Mouse (Mus musculus) MEL (cell line): Measurements from ENCODE around the gene A330070K13Rik. TPM values are rescaled to one million over a fixed set of nuclear protein-coding genes. Genes with fewer than 3 reads are reported as not detected.

Experiments used
- DNase-seq: peaks from one replicate; pipeline ENCODE4 v3.0.0; 2011; ENCODE audit warnings: low read depth, low spot score
- H3K27ac ChIP-seq: 2 replicates; pipeline ENCODE4 v1.5.1; 2012; ENCODE audit warnings: low read depth, mild to moderate bottlenecking, control low read depth, low read length, moderate library complexity; ENCODE audit not compliant: control insufficient read depth
- H3K27me3 ChIP-seq, 2 experiments: fragments of 150-350 bp in 1 of 2; sonication (generic) in 1 of 2; 2 replicates each; pipeline ENCODE4 v1.6.1; 2012; ENCODE audit warnings: low read length in 2 of 2, mild to moderate bottlenecking in 2 of 2, improper control_type of control experiment in 1 of 2, moderate library complexity in 1 of 2; ENCODE audit not compliant: insufficient read depth in 2 of 2, control insufficient read depth in 1 of 2
- H3K36me3 ChIP-seq, 2 experiments: 2 replicates each; pipeline ENCODE4 v1.6.1; 2012 to 2014; ENCODE audit warnings: low read length in 2 of 2, improper control_type of control experiment in 1 of 2, inconsistent platforms in 1 of 2, mild to moderate bottlenecking in 1 of 2; ENCODE audit not compliant: insufficient read depth in 2 of 2, control insufficient read depth in 1 of 2
- H3K4me1 ChIP-seq, 2 experiments: fragments of 150-350 bp in 1 of 2; sonication (generic) in 1 of 2; 2 replicates each; pipeline ENCODE4 v1.6.1; 2012; ENCODE audit warnings: low read length in 2 of 2, improper control_type of control experiment in 1 of 2, mild to moderate bottlenecking in 1 of 2; ENCODE audit not compliant: insufficient read depth in 2 of 2, control insufficient read depth in 1 of 2
- H3K4me3 ChIP-seq, 2 experiments: fragments of 150-350 bp in 1 of 2; sonication (generic) in 1 of 2; 2 replicates each; pipeline ENCODE4 v1.5.1; 2012; ENCODE audit warnings: low read depth in 2 of 2, low read length in 2 of 2, mild to moderate bottlenecking in 2 of 2, moderate library complexity in 2 of 2, control low read depth in 1 of 2, improper control_type of control experiment in 1 of 2; ENCODE audit not compliant: control insufficient read depth in 1 of 2, insufficient read depth in 1 of 2
- H3K79me2 ChIP-seq: 2 replicates; pipeline ENCODE4 v1.6.1; 2012; ENCODE audit warnings: mild to moderate bottlenecking, low read length, moderate library complexity; ENCODE audit not compliant: control insufficient read depth, poor library complexity, insufficient read depth
- H3K9ac ChIP-seq: 2 replicates; pipeline ENCODE4 v1.6.1; 2012; ENCODE audit warnings: low read depth, mild to moderate bottlenecking, control low read depth, low read length, moderate library complexity; ENCODE audit not compliant: control insufficient read depth, poor library complexity, severe bottlenecking
- H3K9me3 ChIP-seq: fragments of 150-350 bp; sonication (generic); replicated peaks from 2 replicates; pipeline ENCODE4 v1.6.1; 2012; ENCODE audit warnings: mild to moderate bottlenecking, low read length, improper control_type of control experiment, moderate library complexity; ENCODE audit not compliant: insufficient read depth
- BHLHE40 ChIP-seq: IDR thresholded peaks from 2 replicates; pipeline ENCODE4 v1.6.1; 2012; ENCODE audit warnings: low read depth, mild to moderate bottlenecking, inconsistent platforms, low read length, improper control_type of control experiment, borderline replicate concordance
- CHD1 ChIP-seq: IDR thresholded peaks from 2 replicates; pipeline ENCODE4 v1.6.1; 2012; ENCODE audit warnings: low read depth, mild to moderate bottlenecking, inconsistent platforms, low read length, improper control_type of control experiment
- CHD2 ChIP-seq: IDR thresholded peaks from 2 replicates; pipeline ENCODE4 v1.6.1; 2011; ENCODE audit warnings: low read length, improper control_type of control experiment
- E2F4 ChIP-seq: IDR thresholded peaks from 2 replicates; pipeline ENCODE4 v1.6.1; 2011; ENCODE audit warnings: low read depth, low read length, improper control_type of control experiment, borderline replicate concordance
- ELF1 ChIP-seq: IDR thresholded peaks from 2 replicates; pipeline ENCODE4 v1.6.1; 2014; ENCODE audit warnings: low read depth, mild to moderate bottlenecking, inconsistent platforms, low read length, improper control_type of control experiment, moderate library complexity
- GABPA ChIP-seq: IDR thresholded peaks from 2 replicates; pipeline ENCODE4 v1.6.1; 2012; ENCODE audit warnings: low read depth, mild to moderate bottlenecking, inconsistent platforms, low read length, improper control_type of control experiment, moderate library complexity
- GATA1 ChIP-seq: IDR thresholded peaks from 2 replicates; pipeline ENCODE4 v1.6.1; 2011; ENCODE audit warnings: low read depth, low read length, improper control_type of control experiment
- HCFC1 ChIP-seq: IDR thresholded peaks from 2 replicates; pipeline ENCODE4 v1.6.1; 2012; ENCODE audit warnings: low read depth, mild to moderate bottlenecking, inconsistent platforms, low read length, improper control_type of control experiment, moderate library complexity
- MAFK ChIP-seq: IDR thresholded peaks from 2 replicates; pipeline ENCODE4 v1.6.1; 2011; ENCODE audit warnings: low read depth, mild to moderate bottlenecking, low read length, improper control_type of control experiment, borderline replicate concordance
- MAX ChIP-seq: IDR thresholded peaks from 2 replicates; pipeline ENCODE4 v1.6.1; 2011; ENCODE audit warnings: low read length, improper control_type of control experiment
- MXI1 ChIP-seq: IDR thresholded peaks from 2 replicates; pipeline ENCODE4 v1.6.1; 2011; ENCODE audit warnings: mild to moderate bottlenecking, low read depth, low read length, improper control_type of control experiment
- MYB ChIP-seq: IDR thresholded peaks from 2 replicates; pipeline ENCODE4 v1.6.1; 2011; ENCODE audit warnings: mild to moderate bottlenecking, low read depth, low read length, improper control_type of control experiment
- MYC ChIP-seq: IDR thresholded peaks from 2 replicates; pipeline ENCODE4 v1.6.1; 2011; ENCODE audit warnings: low read depth, mild to moderate bottlenecking, low read length, improper control_type of control experiment, moderate library complexity
- NELFE ChIP-seq: IDR thresholded peaks from 2 replicates; pipeline ENCODE4 v1.6.1; 2011; ENCODE audit warnings: low read depth, low read length, improper control_type of control experiment
- POLR2A ChIP-seq, 2 experiments: IDR thresholded peaks; 2 replicates each; pipeline ENCODE4 v1.6.1; 2011 to 2012; ENCODE audit warnings: low read length in 2 of 2, mild to moderate bottlenecking in 2 of 2, control low read depth in 1 of 2, improper control_type of control experiment in 1 of 2, low read depth in 1 of 2, moderate library complexity in 1 of 2; ENCODE audit not compliant: control insufficient read depth in 1 of 2, insufficient read depth in 1 of 2, poor library complexity in 1 of 2
- POLR2AphosphoS2 ChIP-seq: IDR thresholded peaks from 2 replicates; pipeline ENCODE4 v1.6.1; 2011; ENCODE audit warnings: low read length, improper control_type of control experiment
- POLR2AphosphoS5 ChIP-seq: IDR thresholded peaks from 2 replicates; pipeline ENCODE4 v1.6.1; 2012; ENCODE audit warnings: low read depth, borderline replicate concordance, mild to moderate bottlenecking, inconsistent platforms, low read length, moderate library complexity, mixed read lengths
- RCOR1 ChIP-seq: IDR thresholded peaks from 2 replicates; pipeline ENCODE4 v1.6.1; 2012; ENCODE audit warnings: low read depth, mild to moderate bottlenecking, inconsistent platforms, low read length, improper control_type of control experiment
- SIN3A ChIP-seq: IDR thresholded peaks from 2 replicates; pipeline ENCODE4 v1.6.1; 2012; ENCODE audit warnings: low read length, improper control_type of control experiment, inconsistent platforms
- SMC3 ChIP-seq: IDR thresholded peaks from 2 replicates; pipeline ENCODE4 v1.6.1; 2011; ENCODE audit warnings: low read depth, low read length, improper control_type of control experiment
- TAL1 ChIP-seq: IDR thresholded peaks from 2 replicates; pipeline ENCODE4 v1.6.1; 2012; ENCODE audit warnings: mild to moderate bottlenecking, inconsistent platforms, low read length, moderate library complexity, mixed read lengths
- TBP ChIP-seq: IDR thresholded peaks from 2 replicates; pipeline ENCODE4 v1.8.0; 2011; ENCODE audit warnings: low read depth, low read length, improper control_type of control experiment
- TCF12 ChIP-seq: IDR thresholded peaks from 2 replicates; pipeline ENCODE4 v1.6.1; 2014; ENCODE audit warnings: low read depth, mild to moderate bottlenecking, inconsistent platforms, low read length, improper control_type of control experiment, moderate library complexity
- UBTF ChIP-seq: IDR thresholded peaks from 2 replicates; pipeline ENCODE4 v1.6.1; 2012; ENCODE audit warnings: low read depth, mild to moderate bottlenecking, inconsistent platforms, low read length, improper control_type of control experiment, moderate library complexity, borderline replicate concordance; ENCODE audit not compliant: insufficient read depth
- USF1 ChIP-seq: IDR thresholded peaks from 2 replicates; pipeline ENCODE4 v1.6.1; 2014; ENCODE audit warnings: low read depth, mild to moderate bottlenecking, inconsistent platforms, low read length, improper control_type of control experiment, moderate library complexity
- USF2 ChIP-seq, 2 experiments: IDR thresholded peaks; 2 replicates each; pipeline ENCODE4 v1.6.1; 2011 to 2012; ENCODE audit warnings: improper control_type of control experiment in 2 of 2, low read length in 2 of 2, borderline replicate concordance in 1 of 2, inconsistent platforms in 1 of 2, low read depth in 1 of 2, mild to moderate bottlenecking in 1 of 2; ENCODE audit not compliant: insufficient read depth in 1 of 2
- ZC3H11A ChIP-seq: IDR thresholded peaks from 2 replicates; pipeline ENCODE4 v1.6.1; 2012; ENCODE audit warnings: low read depth, mild to moderate bottlenecking, inconsistent platforms, low read length, improper control_type of control experiment
- ZKSCAN1 ChIP-seq: IDR thresholded peaks from 2 replicates; pipeline ENCODE4 v1.6.1; 2012; ENCODE audit warnings: low read depth, mild to moderate bottlenecking, inconsistent platforms, low read length, improper control_type of control experiment, moderate library complexity
- polyA plus RNA-seq, 2 experiments: library from polyadenylated mRNA; stranded (reverse) in 1 of 2; unstranded in 1 of 2; fragments of >175 nt in 1 of 2; fragments of >200 nt in 1 of 2; gene quantifications; 2 replicates each; pipeline versions ENCODE4 v1.2.1 to v1.2.4; 2012; ENCODE audit warnings: low replicate concordance in 2 of 2, low read depth in 1 of 2; ENCODE audit not compliant: insufficient read length in 2 of 2, insufficient read depth in 1 of 2, missing spikeins in 1 of 2
- total RNA-seq: library from RNA; depleted of rRNA; stranded (reverse); fragments of 300-350 nt; gene quantifications from 2 replicates; pipeline ENCODE4 v1.2.3, GENCODE M21; 2012

A330070K13Rik gene
- total and polyA plus RNA-seq, 3 experiments = not detected

DNA sequence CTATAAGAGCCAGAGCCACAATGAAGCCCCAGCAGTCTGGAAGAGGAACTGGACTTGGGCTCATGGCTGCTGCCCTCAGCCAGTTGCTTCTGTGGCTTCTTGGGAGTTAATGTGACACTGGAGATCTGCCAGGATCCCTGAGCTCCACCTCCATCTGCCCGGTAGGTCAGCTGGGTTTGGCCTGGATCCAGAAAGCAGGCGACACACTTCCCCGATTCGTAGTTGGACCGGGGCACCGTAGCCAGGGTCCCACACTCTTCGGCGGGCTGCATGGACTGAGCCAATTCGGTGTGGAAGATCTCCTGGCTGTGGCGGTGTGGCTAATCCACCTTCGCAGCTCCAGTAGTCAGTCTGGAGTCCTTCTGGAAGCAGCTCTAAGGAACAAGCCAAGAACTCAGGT lies 15.2 kb downstream of the A330070K13Rik start, which contains the start of gene Caln1:
TSS of gene Caln1 (plus strand) at position 219 of the 400 bp plus-strand sequence.
- Histone ChIP-seq H3K79me2 (no peaks in the 10 kb centered on the region), H3K27ac (no peak within 1 kb of the TSS), H3K4me3 (no peak within 1 kb of the TSS), H3K4me1 (no peaks in the 10 kb centered on the region), H3K36me3 (no peaks in the 10 kb centered on the region), H3K9me3 (no peaks in the 10 kb centered on the region), H3K27me3 (no peaks in the 10 kb centered on the region), H3K9ac (no peak within 1 kb of the TSS)
- no peak for TF ChIP-seq USF2 (IDR thresholded peaks at IDR 0.05; ENCODE audit: borderline replicate concordance in 1 of 2, insufficient read depth in 1 of 2, low read depth in 1 of 2, low read length in 2 of 2)
- TF ChIP-seq CHD2 = no peak
- TF ChIP-seq MAX = no peak
- TF ChIP-seq ZC3H11A = no peak
- no peak for TF ChIP-seq MAFK
- no peak for TF ChIP-seq ELF1
- no peak for TF ChIP-seq NELFE
- no peak for TF ChIP-seq MYC
- TF ChIP-seq BHLHE40 = no peak
- no peak for TF ChIP-seq CHD1
- no peak for TF ChIP-seq SMC3
- no peak for TF ChIP-seq SIN3A
- TF ChIP-seq TAL1 = no peak
- no peak for TF ChIP-seq MYB
- TF ChIP-seq UBTF = no peak
- no peak for TF ChIP-seq TBP
- no peak for TF ChIP-seq USF1
- TF ChIP-seq POLR2A (IDR thresholded peaks at IDR 0.05; ENCODE audit: control insufficient read depth in 1 of 2, insufficient read depth in 1 of 2, low read depth in 1 of 2, low read length in 2 of 2, poor library complexity in 1 of 2) = no peak
- no peak for TF ChIP-seq E2F4
- TF ChIP-seq ZKSCAN1 = no peak
- DNase-seq = no peak

DNA sequence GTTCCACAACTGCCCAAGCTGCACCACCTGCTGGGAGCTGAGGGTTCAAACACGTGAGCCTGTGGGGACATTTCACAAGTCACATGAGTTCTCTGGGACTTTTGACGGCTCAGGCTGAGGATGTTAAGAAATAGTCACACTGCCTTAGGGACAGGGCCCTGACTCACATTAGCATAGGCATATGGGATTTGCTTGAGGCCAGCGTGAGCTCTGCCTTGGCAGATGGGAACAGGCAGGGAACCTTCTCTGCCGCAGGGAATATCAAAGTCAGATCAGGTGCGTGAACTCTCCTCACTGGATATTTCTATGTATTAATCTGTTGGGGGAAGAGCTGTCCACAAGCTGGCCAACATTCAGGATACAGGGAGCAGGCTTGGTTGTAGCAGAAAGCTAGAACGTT lies 16.2 kb downstream of the A330070K13Rik start:
- Histone ChIP-seq H3K4me1 (no peaks in the 10 kb centered on the region), H3K27ac (no peak overlapping the region), H3K27me3 (no peaks in the 10 kb centered on the region), H3K9me3 (no peaks in the 10 kb centered on the region)
- DNase-seq = no peak
- TF ChIP-seq GABPA (no peak), POLR2AphosphoS2 (no peak), SIN3A (no peak), TCF12 (no peak), UBTF (no peak), RCOR1 (no peak), HCFC1 (no peak), MXI1 (no peak), USF2 (IDR thresholded peaks at IDR 0.05; ENCODE audit: borderline replicate concordance in 1 of 2, insufficient read depth in 1 of 2, low read depth in 1 of 2, low read length in 2 of 2) (no peak), POLR2AphosphoS5 (no peak), TBP (no peak), CHD1 (no peak), GATA1 (no peak)
- TF ChIP-seq, all 39 proteins: peak for 0
- no peak overlapping the region for H3K9ac ChIP-seq
- no peaks in the 10 kb centered on the region for H3K36me3 ChIP-seq
- H3K79me2 ChIP-seq = no peaks in the 10 kb centered on the region
- H3K4me3 ChIP-seq = no peak overlapping the region
